Mouse (Mus musculus) forebrain, embryonic 13.5 days (tissue): Measurements from ENCODE around the gene Cacna2d1. TPM values are rescaled to one million over a fixed set of nuclear protein-coding genes. Genes with fewer than 3 reads are reported as not detected.

Experiments
- ATAC-seq: fragments of 200-750 bp; cut with Nextera tagmentation; 2 replicates; pipeline ENCODE4 v1.8.0; 2017
- H3K27ac ChIP-seq: fragments of 300-500 bp; sonication (generic); 2 replicates; pipeline ENCODE4 v1.5.1; 2015; ENCODE audit warnings: inconsistent platforms, mild to moderate bottlenecking, moderate library complexity
- H3K27me3 ChIP-seq: fragments of 300-500 bp; sonication (generic); 2 replicates; pipeline ENCODE4 v1.6.1; 2015; ENCODE audit warnings: mild to moderate bottlenecking, inconsistent platforms
- H3K36me3 ChIP-seq: fragments of 300-500 bp; sonication (generic); 2 replicates; pipeline ENCODE4 v1.6.1; 2015; ENCODE audit warnings: mild to moderate bottlenecking, inconsistent platforms; ENCODE audit not compliant: poor library complexity, severe bottlenecking
- H3K4me1 ChIP-seq: fragments of 300-500 bp; sonication (generic); 2 replicates; pipeline ENCODE4 v1.6.1; 2015; ENCODE audit warnings: inconsistent platforms
- H3K4me2 ChIP-seq: fragments of 300-500 bp; sonication (generic); 2 replicates; pipeline ENCODE4 v1.6.1; 2015; ENCODE audit warnings: inconsistent platforms, mild to moderate bottlenecking, moderate library complexity
- H3K4me3 ChIP-seq: fragments of 300-500 bp; sonication (generic); 2 replicates; pipeline ENCODE4 v1.5.1; 2015; ENCODE audit warnings: mild to moderate bottlenecking, inconsistent platforms
- H3K9ac ChIP-seq: fragments of 300-500 bp; sonication (generic); 2 replicates; pipeline ENCODE4 v1.6.1; 2015; ENCODE audit warnings: mild to moderate bottlenecking, inconsistent platforms
- H3K9me3 ChIP-seq: fragments of 300-500 bp; sonication (generic); replicated peaks from 2 replicates; pipeline ENCODE4 v1.6.1; 2016; ENCODE audit warnings: inconsistent platforms
- WGBS: fragments of 180-500 bp; shearing (Covaris S2); methylation state at CpG from one replicate; pipeline ENCODE4 v1.1.7; 2015; 5-methylcytosine and 5-hydroxymethylcytosine counted together
- polyA plus RNA-seq: library from polyadenylated mRNA; unstranded; fragments of >200 nt; fragmentation: Nextera tagmentation; extraction: Ambion mirVana; gene quantifications from 2 replicates; pipeline ENCODE4 v1.2.1, GENCODE M21; 2015

Gene Cacna2d1
- polyA plus RNA-seq, 1 experiment from 2014 or later = 30.9 TPM

DNA sequence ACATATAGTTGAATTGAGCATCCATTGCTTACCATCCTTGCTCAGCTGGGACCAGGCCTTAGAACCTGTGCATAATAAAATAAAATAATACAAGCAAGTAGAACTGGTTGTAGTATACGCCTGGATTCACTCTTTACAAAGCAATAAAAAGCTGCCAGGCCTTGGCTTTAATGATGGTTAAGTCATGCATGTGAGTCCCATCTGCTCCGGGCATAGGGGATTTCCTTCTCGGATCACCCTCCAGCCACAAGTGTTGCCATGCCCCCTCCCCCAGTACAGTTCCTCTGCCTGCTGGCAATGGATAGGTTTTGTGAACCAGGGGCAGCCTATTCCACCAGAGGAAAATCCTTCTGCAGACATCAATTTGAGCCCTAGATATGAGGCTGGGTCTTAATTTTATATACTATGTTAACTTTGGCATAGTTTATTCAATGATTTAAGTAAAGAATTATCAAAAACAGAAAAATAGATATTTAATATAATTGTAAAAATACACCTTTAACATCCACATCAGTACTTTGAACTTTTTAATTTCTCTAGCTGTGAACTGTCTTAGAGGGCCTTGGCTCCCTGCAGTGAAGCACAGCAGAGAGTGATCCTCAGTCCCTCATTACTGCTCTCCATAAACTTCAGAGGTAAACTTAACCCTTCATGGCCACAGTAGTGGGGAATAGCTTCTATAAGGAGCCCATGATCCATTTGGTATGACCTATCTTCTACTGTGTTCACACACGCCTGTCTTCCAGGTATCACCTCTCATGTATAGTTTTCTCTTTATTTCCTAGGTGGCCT lies 90.3 kb downstream of the Cacna2d1 start:
- Histone ChIP-seq H3K36me3 (no peaks in the 10 kb centered on the region), H3K27me3 (no peaks in the 10 kb centered on the region), H3K4me3 (no peak overlapping the region), H3K4me1 (peaks cover 15% of the 10 kb centered on the region), H3K4me2 (no peak overlapping the region), H3K27ac (peak overlapping the region; percentile 32; the same call in 1 of the 2 replicates), H3K9me3 (no peaks in the 10 kb centered on the region), H3K9ac (no peak overlapping the region)
- WGBS = 26% methylated on average over 4 of the region's 4 CpGs
- peak; percentile 93 for ATAC-seq

DNA sequence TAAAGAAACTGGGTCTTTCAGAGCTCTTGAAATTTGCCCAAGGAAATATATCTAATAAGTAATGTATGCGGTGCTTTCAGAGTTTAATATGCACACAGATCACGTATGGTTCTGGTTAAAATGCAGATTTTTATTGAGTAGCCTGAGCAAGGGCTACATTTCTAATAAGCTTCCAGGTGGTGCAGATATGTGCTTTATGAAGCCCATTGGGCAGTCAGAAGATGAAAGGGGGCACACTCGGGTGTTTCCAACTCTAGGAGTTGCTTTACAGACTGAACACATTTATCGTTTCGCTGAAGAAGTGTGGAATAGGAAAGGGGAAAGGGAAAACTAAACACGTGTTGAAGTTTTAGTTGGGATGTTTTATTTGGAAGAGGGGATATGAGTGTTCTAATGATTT lies 94.4 kb downstream of the Cacna2d1 start:
- H3K4me2 ChIP-seq = no peak overlapping the region
- peaks cover 15% of the 10 kb centered on the region for H3K4me1 ChIP-seq
- no peaks in the 10 kb centered on the region for H3K9me3 ChIP-seq
- WGBS = 75% methylated on average over 6 of the region's 6 CpGs
- ATAC-seq = no peak
- no peak overlapping the region for H3K4me3 ChIP-seq
- no peak overlapping the region for H3K9ac ChIP-seq
- no peaks in the 10 kb centered on the region for H3K27me3 ChIP-seq
- no peak overlapping the region for H3K27ac ChIP-seq
- H3K36me3 ChIP-seq = no peaks in the 10 kb centered on the region

DNA sequence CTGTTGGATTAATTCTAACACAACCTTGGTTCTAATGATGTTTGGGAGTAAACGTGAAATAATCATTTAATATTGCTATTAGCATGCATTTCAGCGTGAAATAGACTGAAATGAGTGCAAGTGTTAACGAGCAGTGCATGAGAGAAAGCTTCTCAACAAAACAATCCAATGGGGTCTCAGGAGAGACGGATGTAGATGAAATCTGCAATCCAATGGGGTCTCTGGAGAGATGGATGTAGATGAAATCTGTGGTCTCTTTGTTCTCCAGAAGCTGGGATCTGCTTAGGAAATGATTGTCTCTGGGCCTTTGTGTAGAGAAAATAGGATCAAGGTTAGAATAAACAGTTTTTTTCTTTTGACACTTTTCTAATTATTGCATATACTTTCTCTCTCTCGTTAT lies 95.0 kb downstream of the Cacna2d1 start:
- Histone ChIP-seq H3K4me1 (peaks cover 12% of the 10 kb centered on the region), H3K27ac (no peak overlapping the region), H3K9me3 (no peaks in the 10 kb centered on the region), H3K9ac (no peak overlapping the region), H3K4me3 (no peak overlapping the region), H3K36me3 (no peaks in the 10 kb centered on the region), H3K27me3 (no peaks in the 10 kb centered on the region), H3K4me2 (no peak overlapping the region)
- ATAC-seq = no peak
- 22% methylated on average over 5 of the region's 5 CpGs for whole genome bisulfite sequencing

DNA sequence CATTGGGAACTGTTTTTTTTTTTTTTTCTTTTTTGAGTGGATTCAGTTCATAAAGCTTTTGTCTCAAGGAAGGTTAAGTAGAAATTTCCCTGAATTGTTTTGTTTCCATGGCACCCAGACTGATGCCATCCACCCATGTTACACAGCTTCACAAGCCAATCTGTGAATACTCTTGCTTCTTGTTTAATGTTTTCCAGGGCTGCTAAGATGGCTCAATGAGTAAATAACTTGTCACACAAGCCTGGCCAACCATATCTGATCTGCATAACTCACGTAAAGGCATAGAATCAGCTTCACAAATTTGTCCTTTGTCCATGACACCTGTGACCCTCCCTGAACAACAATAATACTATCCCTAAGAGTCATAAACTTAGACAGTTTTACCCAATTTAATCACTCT lies 99.1 kb downstream of the Cacna2d1 start:
- no peak overlapping the region for H3K27ac ChIP-seq
- H3K36me3 ChIP-seq = no peaks in the 10 kb centered on the region
- peaks cover 5% of the 10 kb centered on the region for H3K4me1 ChIP-seq
- H3K4me3 ChIP-seq = no peak overlapping the region
- H3K4me2 ChIP-seq = no peak overlapping the region
- H3K27me3 ChIP-seq = no peaks in the 10 kb centered on the region
- ATAC-seq = no peak
- H3K9ac ChIP-seq = no peak overlapping the region
- 78% methylated on average over 1 of the region's 1 CpGs for WGBS
- no peaks in the 10 kb centered on the region for H3K9me3 ChIP-seq

DNA sequence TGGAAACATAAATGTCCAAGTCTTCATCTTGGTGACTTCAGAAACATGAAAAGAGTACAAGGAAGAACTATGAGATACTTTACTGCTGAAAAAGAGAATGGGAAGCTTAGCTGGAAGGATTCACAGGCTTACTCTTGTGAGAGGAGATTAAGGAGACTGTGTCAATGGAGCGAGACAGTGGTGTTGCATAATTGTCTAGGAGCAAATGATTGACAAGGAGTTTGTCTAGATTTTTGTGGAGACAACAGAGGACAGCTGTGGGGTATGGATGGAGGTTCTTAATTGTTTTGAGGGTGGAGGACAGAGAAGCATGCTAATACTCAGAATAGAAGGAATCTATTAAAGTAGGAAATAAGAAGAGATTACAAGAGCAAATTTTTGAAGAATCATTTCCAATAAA lies 100.8 kb downstream of the Cacna2d1 start:
- Histone ChIP-seq H3K4me2 (no peak overlapping the region), H3K9ac (no peak overlapping the region), H3K4me3 (no peak overlapping the region), H3K27me3 (no peaks in the 10 kb centered on the region), H3K36me3 (no peaks in the 10 kb centered on the region), H3K4me1 (no peaks in the 10 kb centered on the region), H3K27ac (no peak overlapping the region), H3K9me3 (no peaks in the 10 kb centered on the region)
- ATAC-seq = no peak
- WGBS = 20% methylated on average over 1 of the region's 1 CpGs

DNA sequence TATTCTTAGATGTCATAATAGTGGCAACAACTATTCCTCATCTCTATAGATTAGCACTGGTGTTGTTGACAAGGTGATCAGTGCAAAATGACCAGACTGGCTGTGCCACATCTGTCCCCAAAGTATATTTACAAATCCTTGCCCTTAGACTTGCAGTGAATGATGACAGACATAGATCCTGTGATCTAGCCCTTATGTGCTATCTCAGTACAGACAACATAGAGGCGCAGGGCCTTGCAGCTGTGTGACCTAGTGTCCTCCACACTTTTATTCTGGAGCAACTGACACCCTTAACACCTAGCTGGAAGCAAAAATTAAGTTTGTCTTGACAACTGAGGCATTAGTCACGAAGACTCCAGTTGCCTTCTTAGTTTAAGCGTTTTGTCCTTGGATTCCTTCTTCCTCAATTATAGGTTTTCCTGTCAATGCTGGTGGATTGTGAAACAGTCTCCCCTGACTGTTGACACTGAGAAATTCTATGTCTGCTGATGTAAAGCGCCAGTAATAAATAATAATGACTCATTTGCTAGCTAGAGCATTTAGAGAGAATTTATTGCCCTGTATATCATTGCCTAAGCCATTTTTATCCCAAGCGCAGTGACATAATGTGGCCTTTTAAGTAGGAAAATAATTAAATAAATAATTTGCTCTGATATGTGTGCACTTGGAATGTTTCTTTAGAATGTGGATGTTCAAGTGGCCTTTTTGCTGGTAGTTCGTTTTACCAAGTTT lies 110.8 kb downstream of the Cacna2d1 start:
- WGBS = 90% methylated on average over 6 of the region's 6 CpGs
- peaks cover 7% of the 10 kb centered on the region for H3K4me1 ChIP-seq
- no peak for ATAC-seq

DNA sequence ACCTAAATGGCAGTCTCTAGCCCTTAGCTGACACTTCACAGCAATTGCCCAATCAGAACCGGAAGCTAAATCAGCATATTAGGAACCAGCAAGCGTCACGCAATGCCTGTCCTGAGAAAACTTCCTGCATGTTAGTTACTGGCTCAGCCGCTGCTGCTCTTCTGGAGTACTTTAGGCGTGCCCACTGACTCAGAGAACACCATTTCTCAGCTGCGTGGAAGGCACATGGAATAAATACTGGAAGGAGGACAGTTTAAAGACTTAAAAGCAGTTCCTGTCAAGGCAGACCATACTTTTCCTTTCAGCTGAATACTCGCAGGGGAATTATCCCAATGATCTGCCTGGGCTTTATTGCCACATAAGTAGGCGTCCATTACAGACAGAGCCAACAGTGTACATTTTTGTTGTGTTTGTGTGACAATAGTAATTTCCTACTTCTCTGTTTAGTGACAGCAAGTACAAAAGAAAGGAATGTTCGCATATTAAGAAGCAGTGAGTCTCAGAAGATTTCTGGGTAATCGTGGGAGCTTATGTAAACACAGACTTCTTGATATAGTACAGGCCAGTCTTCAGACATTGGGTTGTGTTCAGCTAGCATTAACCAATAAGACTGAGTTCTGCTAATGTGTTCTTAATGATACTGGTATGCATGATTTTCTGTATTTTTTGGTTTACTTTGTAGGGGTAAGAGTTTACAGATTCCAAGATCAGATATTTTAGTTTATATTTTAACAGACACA lies 113.1 kb downstream of the Cacna2d1 start:
- Histone ChIP-seq H3K9ac (no peak overlapping the region), H3K4me1 (peaks cover 7% of the 10 kb centered on the region), H3K9me3 (no peaks in the 10 kb centered on the region), H3K4me2 (no peak overlapping the region), H3K27ac (no peak overlapping the region), H3K4me3 (no peak overlapping the region), H3K27me3 (no peaks in the 10 kb centered on the region), H3K36me3 (no peaks in the 10 kb centered on the region)
- peak; percentile 48; the same call in 1 of the 2 replicates for ATAC-seq
- 70% methylated on average over 10 of the region's 10 CpGs for WGBS

More for the DNA sequence above, 110.8 kb downstream of the Cacna2d1 start:
- no peak overlapping the region for H3K27ac ChIP-seq
- no peak overlapping the region for H3K4me3 ChIP-seq
- H3K27me3 ChIP-seq = no peaks in the 10 kb centered on the region
- no peak overlapping the region for H3K9ac ChIP-seq
- H3K9me3 ChIP-seq = no peaks in the 10 kb centered on the region
- no peak overlapping the region for H3K4me2 ChIP-seq
- H3K36me3 ChIP-seq = no peaks in the 10 kb centered on the region

DNA sequence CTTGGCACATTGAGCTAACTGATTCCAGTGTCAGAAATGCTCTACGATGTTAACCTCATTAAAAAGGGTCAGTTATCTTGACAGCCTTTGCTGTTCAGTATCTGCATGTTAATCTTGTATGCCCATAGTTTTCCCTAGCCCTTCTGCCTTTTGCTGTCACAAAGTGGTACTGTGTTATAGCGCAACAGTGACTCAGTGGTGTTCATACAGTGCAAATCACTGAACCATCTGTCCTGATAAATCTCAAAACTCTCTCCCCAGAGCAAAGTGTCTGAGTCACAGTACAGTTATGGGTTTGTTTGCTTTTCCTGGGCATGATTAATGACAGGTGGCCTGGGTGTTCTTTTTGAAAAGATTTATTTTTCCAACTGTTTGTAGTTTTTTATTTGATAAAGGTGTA lies 122.3 kb downstream of the Cacna2d1 start:
- Histone ChIP-seq H3K27me3 (no peaks in the 10 kb centered on the region), H3K9me3 (no peaks in the 10 kb centered on the region), H3K4me3 (no peak overlapping the region), H3K36me3 (no peaks in the 10 kb centered on the region), H3K4me2 (no peak overlapping the region), H3K27ac (no peak overlapping the region), H3K9ac (no peak overlapping the region), H3K4me1 (peaks cover 6% of the 10 kb centered on the region)
- 60% methylated on average over 2 of the region's 2 CpGs for WGBS
- peak; percentile 69 for ATAC-seq

DNA sequence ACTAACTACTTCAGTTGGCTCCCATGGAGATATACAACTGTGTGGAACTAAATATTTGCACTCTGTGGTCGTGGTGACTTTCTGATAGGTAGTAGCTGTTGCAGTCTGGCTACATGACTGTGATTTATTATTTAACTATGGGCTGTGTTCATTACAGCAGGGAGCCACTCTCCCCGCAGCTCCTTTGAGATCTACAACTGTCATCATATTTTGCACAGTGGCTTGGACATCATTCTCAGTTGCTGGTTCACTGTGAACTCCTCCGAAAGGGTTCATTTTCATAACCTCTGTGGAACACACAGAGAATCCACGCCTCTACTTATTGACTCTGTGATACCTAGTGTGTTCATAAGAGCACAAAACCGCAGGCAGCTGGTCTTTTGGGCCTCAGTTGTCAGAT lies 128.3 kb downstream of the Cacna2d1 start:
- Histone ChIP-seq H3K27ac (no peak overlapping the region), H3K27me3 (no peaks in the 10 kb centered on the region), H3K36me3 (no peaks in the 10 kb centered on the region), H3K9ac (no peak overlapping the region), H3K4me1 (peaks cover 5% of the 10 kb centered on the region; the same call in 1 of the 2 replicates), H3K4me2 (no peak overlapping the region), H3K4me3 (no peak overlapping the region), H3K9me3 (no peaks in the 10 kb centered on the region)
- WGBS = 61% methylated on average over 5 of the region's 5 CpGs
- ATAC-seq = peak; percentile 61; the same call in 1 of the 2 replicates

DNA sequence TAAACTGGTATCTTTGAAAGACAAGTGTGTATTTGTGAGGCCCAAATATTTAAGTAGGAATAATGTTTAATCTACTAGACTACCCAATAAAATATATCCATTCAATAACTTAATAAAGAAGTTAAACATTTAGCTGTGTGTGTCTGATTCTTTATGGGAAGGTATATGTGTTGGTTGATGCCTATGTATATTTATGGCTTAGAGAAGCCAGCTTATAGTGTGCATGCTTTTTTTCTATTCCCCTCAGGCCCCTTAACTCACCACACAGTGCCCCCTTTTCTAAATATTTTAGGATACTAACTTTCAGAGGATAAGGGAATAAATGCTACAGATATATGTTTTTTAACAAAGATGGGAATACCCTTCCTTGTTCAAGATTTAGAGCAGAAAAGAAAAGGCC lies 128.8 kb downstream of the Cacna2d1 start:
- Histone ChIP-seq H3K36me3 (no peaks in the 10 kb centered on the region), H3K4me1 (peaks cover 5% of the 10 kb centered on the region; the same call in 1 of the 2 replicates), H3K9ac (no peak overlapping the region), H3K4me2 (no peak overlapping the region), H3K27me3 (no peaks in the 10 kb centered on the region), H3K4me3 (no peak overlapping the region), H3K27ac (no peak overlapping the region), H3K9me3 (no peaks in the 10 kb centered on the region)
- no peak for ATAC-seq

DNA sequence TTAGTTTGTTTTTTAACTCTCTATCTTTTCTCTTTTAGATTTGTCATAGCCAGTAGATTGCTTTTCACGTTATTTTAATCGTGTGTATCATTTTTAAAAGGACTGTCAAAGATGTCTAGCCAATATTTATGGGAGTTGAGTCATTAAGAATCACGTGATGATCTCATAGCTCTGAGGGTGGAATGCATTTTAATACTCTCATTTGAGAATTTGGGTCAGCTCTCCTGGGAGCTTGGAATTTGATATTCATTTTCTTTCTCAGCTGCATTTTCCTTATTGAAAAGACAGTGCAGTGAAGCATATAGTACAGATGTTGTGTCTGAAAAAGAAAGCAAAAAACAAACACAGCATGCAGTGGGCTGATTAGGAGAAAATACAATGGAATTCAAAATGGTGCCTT lies 129.5 kb downstream of the Cacna2d1 start:
- 71% methylated on average over 3 of the region's 3 CpGs for WGBS

DNA sequence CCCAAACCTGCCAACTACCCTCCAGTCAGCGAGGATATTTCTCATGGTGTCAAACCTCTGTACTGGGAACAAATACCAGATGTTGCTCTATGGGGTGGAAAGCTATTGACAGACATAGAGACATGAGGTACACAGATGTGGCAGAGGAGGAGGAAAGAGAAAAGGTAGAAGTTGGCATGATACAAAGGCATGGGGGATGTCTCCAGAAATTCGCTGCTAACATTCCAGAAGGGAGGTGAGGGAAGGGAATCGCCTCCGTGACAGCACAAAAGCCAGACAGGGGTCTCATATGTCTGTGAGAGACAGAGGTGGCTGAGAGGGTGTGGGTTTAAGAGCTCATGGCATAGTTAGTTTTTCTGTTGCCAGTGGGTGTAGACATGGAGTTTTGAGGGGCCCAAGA lies 131.3 kb downstream of the Cacna2d1 start:
- H3K4me3 ChIP-seq = no peak overlapping the region
- H3K4me1 ChIP-seq = peaks cover 5% of the 10 kb centered on the region; the same call in 1 of the 2 replicates
- H3K9me3 ChIP-seq = no peaks in the 10 kb centered on the region
- no peak for ATAC-seq
- no peak overlapping the region for H3K27ac ChIP-seq
- no peaks in the 10 kb centered on the region for H3K27me3 ChIP-seq
- 89% methylated on average over 4 of the region's 4 CpGs for WGBS
- H3K4me2 ChIP-seq = no peak overlapping the region
- H3K36me3 ChIP-seq = no peaks in the 10 kb centered on the region
- no peak overlapping the region for H3K9ac ChIP-seq

More for the DNA sequence above, 129.5 kb downstream of the Cacna2d1 start:
- no peaks in the 10 kb centered on the region for H3K27me3 ChIP-seq
- H3K9ac ChIP-seq = no peak overlapping the region
- ATAC-seq = no peak
- H3K27ac ChIP-seq = no peak overlapping the region
- peaks cover 5% of the 10 kb centered on the region; the same call in 1 of the 2 replicates for H3K4me1 ChIP-seq
- H3K4me2 ChIP-seq = no peak overlapping the region
- H3K36me3 ChIP-seq = no peaks in the 10 kb centered on the region
- no peaks in the 10 kb centered on the region for H3K9me3 ChIP-seq
- H3K4me3 ChIP-seq = no peak overlapping the region
